Mouse (Mus musculus): ENCODE results near the gene Dync1h1.

DNA sequence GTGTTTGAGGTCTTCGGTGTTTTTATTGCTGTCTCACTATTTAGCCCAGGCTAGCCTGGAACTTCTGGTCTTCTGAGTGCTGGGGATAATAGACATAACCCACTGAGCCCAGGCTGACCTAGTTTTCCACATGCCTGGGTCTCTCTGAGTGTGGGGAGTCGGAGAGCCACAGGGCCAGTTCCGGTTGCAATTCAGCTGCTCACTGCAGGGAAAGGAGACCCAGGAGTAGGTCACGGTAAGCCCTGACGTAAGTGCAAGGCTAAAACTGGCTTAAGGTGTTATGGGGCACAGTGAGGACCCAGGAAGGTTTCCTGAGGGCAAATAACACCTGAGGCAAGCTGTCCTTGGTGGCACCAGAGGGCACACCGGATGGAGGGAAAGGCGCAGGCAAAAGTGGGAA lies 106.2 kb downstream of the Dync1h1 start:
- TF ChIP-seq FLI1 (IDR thresholded peaks at IDR 0.05; ENCODE audit: low read length) (no peak), GATA1 (IDR thresholded peaks at IDR 0.05; ENCODE audit: borderline replicate concordance, low read length) (no peak)

Data from megakaryocyte, embryonic 14.5 days (primary cell).